Mouse (Mus musculus) R1 (cell line): ENCODE data around the gene Zfp981.
A peak's percentile ranks its signal among the peaks of the same experiment; 100 is the strongest.
"Not testable (repeated sequence)": the region's sequence is repeated elsewhere in the genome, so short reads cannot be mapped to it uniquely, and the experiment has no call there.

Experiments
- DNase-seq: peaks from one replicate; pipeline ENCODE4 v3.0.0-alpha.2; 2018; ENCODE audit warnings: low read depth, low spot score

Zfp981 gene

GRCm38 (mm10) chr4:146501727-146502126 is at the start of gene Zfp981:
Zfp981 (plus strand) TSS chr4:146502027.
- DNase-seq: peak; percentile 80

GRCm38 (mm10) chr4:146452576-146452975 is 49.3 kb upstream of the Zfp981 start:
- peak; percentile 79 for DNase-seq

- peak; percentile 42 for DNase-seq
These were observed 47.7 kb upstream of the Zfp981 start for GRCm38 (mm10) chr4:146454170-146454569.

GRCm38 (mm10) chr4:146454896-146455295 is 46.9 kb upstream of the Zfp981 start:
- no peak for DNase-seq

GRCm38 (mm10) chr4:146455321-146455721 is 46.5 kb upstream of the Zfp981 start:
- DNase-seq: peak; percentile 72

- DNase-seq: peak; percentile 47
These were observed 45.6 kb upstream of the Zfp981 start for GRCm38 (mm10) chr4:146456061-146456726.

- peak; percentile 65 for DNase-seq
These were observed 44.7 kb upstream of the Zfp981 start for GRCm38 (mm10) chr4:146457126-146457525.

GRCm38 (mm10) chr4:146457720-146458119 is 44.1 kb upstream of the Zfp981 start:
- DNase-seq: peak; percentile 54

GRCm38 (mm10) chr4:146459822-146460221 is 42.0 kb upstream of the Zfp981 start:
- DNase-seq: not testable (repeated sequence)

GRCm38 (mm10) chr4:146460685-146461084 is 41.1 kb upstream of the Zfp981 start:
- not testable (repeated sequence) for DNase-seq

GRCm38 (mm10) chr4:146463649-146464351 is 38.0 kb upstream of the Zfp981 start:
- not testable (repeated sequence) for DNase-seq

- DNase-seq: not testable (repeated sequence)
These were observed 31.8 kb upstream of the Zfp981 start for GRCm38 (mm10) chr4:146469984-146470383.

GRCm38 (mm10) chr4:146474181-146474580 is 27.6 kb upstream of the Zfp981 start:
- DNase-seq: not testable (repeated sequence)

- DNase-seq: peak; percentile 67
These were observed 26.8 kb upstream of the Zfp981 start for GRCm38 (mm10) chr4:146474716-146475676.

GRCm38 (mm10) chr4:146476260-146476659 is 25.6 kb upstream of the Zfp981 start:
- DNase-seq: not testable (repeated sequence)

GRCm38 (mm10) chr4:146476959-146477358 is 24.9 kb upstream of the Zfp981 start:
- not testable (repeated sequence) for DNase-seq

GRCm38 (mm10) chr4:146480376-146481096 is 21.3 kb upstream of the Zfp981 start:
- not testable (repeated sequence) for DNase-seq

GRCm38 (mm10) chr4:146482546-146482945 is 19.3 kb upstream of the Zfp981 start:
- not testable (repeated sequence) for DNase-seq

- peak; percentile 83 for DNase-seq
These were observed 18.1 kb upstream of the Zfp981 start for GRCm38 (mm10) chr4:146483571-146484280.

GRCm38 (mm10) chr4:146484676-146485075 is 17.2 kb upstream of the Zfp981 start:
- DNase-seq: not testable (repeated sequence)
